Mouse (Mus musculus): ENCODE data around the gene Cdk5r2.

GRCm38 (mm10) chr1:74855651-74856438 is 1.1 kb downstream of the Cdk5r2 start:
- TF ChIP-seq GATA1 (IDR thresholded peaks at IDR 0.05; ENCODE audit: low read length) (no peak), TAL1 (IDR thresholded peaks at IDR 0.05; ENCODE audit: low read length) (no peak)

Measured in erythroblast, embryonic 14.5 days (primary cell).